Mouse (Mus musculus) embryo, embryonic 9.5 days (tissue): ENCODE results near the gene 1700025G04Rik.

Experiments used
- DNase-seq: peaks from one replicate; pipeline ENCODE4 v3.0.0-alpha.2; 2017; ENCODE audit errors: extremely low spot score

1700025G04Rik gene

GRCm38 (mm10) chr1:151900706-151901360 lies 189.1 kb downstream of the 1700025G04Rik start:
- no peak for DNase-seq

- DNase-seq: no peak
Observed at GRCm38 (mm10) chr1:151899964-151900363, 190.0 kb downstream of the 1700025G04Rik start.

GRCm38 (mm10) chr1:151895406-151895805 lies 194.5 kb downstream of the 1700025G04Rik start:
- no peak for DNase-seq

- DNase-seq: no peak
Observed at GRCm38 (mm10) chr1:151893976-151894375, 195.9 kb downstream of the 1700025G04Rik start.

- no peak for DNase-seq
Observed at GRCm38 (mm10) chr1:151892008-151892407, 197.9 kb downstream of the 1700025G04Rik start.

- DNase-seq: no peak
Observed at GRCm38 (mm10) chr1:151891194-151891593, 198.7 kb downstream of the 1700025G04Rik start.

GRCm38 (mm10) chr1:151890041-151890621 lies 199.8 kb downstream of the 1700025G04Rik start:
- DNase-seq: no peak

GRCm38 (mm10) chr1:151887631-151888030 lies 202.3 kb downstream of the 1700025G04Rik start:
- no peak for DNase-seq

- no peak for DNase-seq
Observed at GRCm38 (mm10) chr1:151887126-151887525, 202.8 kb downstream of the 1700025G04Rik start.

GRCm38 (mm10) chr1:151886171-151886570 lies 203.8 kb downstream of the 1700025G04Rik start:
- DNase-seq: no peak

GRCm38 (mm10) chr1:151881253-151881652 lies 208.7 kb downstream of the 1700025G04Rik start:
- no peak for DNase-seq

GRCm38 (mm10) chr1:151880731-151881130 lies 209.2 kb downstream of the 1700025G04Rik start:
- no peak for DNase-seq

GRCm38 (mm10) chr1:151879966-151880365 lies 210.0 kb downstream of the 1700025G04Rik start:
- no peak for DNase-seq

GRCm38 (mm10) chr1:151879308-151879850 lies 210.5 kb downstream of the 1700025G04Rik start:
- DNase-seq: no peak

GRCm38 (mm10) chr1:151878411-151878810 lies 211.5 kb downstream of the 1700025G04Rik start:
- no peak for DNase-seq

GRCm38 (mm10) chr1:151872971-151873370 lies 217.0 kb downstream of the 1700025G04Rik start:
- DNase-seq: no peak

GRCm38 (mm10) chr1:151864326-151864725 lies 225.6 kb downstream of the 1700025G04Rik start:
- DNase-seq: no peak

- DNase-seq: no peak
Observed at GRCm38 (mm10) chr1:151863797-151864147, 226.2 kb downstream of the 1700025G04Rik start.

- no peak for DNase-seq
Observed at GRCm38 (mm10) chr1:151863135-151863796, 226.7 kb downstream of the 1700025G04Rik start.

- DNase-seq: no peak
Observed at GRCm38 (mm10) chr1:151862109-151862508, 227.8 kb downstream of the 1700025G04Rik start.

- DNase-seq: no peak
Observed at GRCm38 (mm10) chr1:151861334-151861995, 228.5 kb downstream of the 1700025G04Rik start.

GRCm38 (mm10) chr1:151858474-151858873 lies 231.5 kb downstream of the 1700025G04Rik start:
- DNase-seq: no peak
